Mouse (Mus musculus) C2C12 (cell line): ENCODE results near the gene Ccdc50.

Experiments
- CTCF ChIP-seq: IDR thresholded peaks from one replicate; pipeline ENCODE4 v1.5.1; 2011; ENCODE audit not compliant: control insufficient read depth, insufficient read depth, insufficient read length
- MAX ChIP-seq: IDR thresholded peaks from one replicate; pipeline ENCODE4 v1.6.1; 2011; ENCODE audit warnings: mild to moderate bottlenecking, control low read depth

DNA sequence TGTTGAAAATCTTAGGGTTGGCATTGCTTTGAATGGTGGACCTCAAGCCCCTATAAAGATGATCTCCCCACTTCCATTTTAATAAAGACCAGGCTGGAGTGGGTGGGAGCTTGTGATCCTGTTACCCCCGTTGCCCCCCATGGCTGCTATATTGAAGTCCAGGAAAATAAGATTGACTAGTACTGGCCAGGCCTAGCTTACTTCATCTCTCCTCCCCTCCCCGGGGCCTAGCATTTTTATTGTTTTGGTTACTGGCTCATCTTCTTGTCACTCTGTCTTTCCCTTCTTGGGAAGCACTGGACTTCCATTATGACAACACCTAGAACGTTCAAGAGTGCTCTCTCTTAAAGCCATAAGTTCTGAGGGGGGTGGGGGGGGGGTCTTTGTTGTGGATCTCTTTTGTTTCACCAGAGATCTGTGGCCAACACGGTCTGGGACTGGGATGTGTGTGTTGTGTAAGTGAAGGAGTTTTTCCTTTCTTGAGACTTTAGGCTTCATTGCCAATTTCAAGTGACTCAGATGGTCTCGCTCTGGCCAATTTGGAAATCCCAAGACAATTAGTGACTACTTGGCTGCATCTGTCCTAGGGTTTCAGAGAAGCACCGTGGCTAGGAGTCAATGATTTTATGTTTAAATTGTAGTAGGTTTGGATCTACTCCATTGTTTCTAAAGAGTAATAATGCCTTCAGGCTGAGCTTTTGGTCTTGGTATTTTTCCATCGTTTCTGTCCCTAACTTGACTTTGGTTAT lies 1.0 kb downstream of the Ccdc50 start:
- TF ChIP-seq CTCF (no peak), MAX (no peak)
